Mouse (Mus musculus): ENCODE data around the gene Slc43a2. TPM values are rescaled to one million over a fixed set of nuclear protein-coding genes. Genes with fewer than 3 reads are reported as not detected.
A peak's percentile ranks its signal among the peaks of the same experiment; 100 is the strongest.

Slc43a2 gene
- polyA plus RNA-seq, 1 experiment from 2014 or later, result 2.7 TPM

GRCm38 (mm10) chr11:75534286-75535033 is 3.0 kb downstream of the Slc43a2 start:
- Histone ChIP-seq H3K4me1 (ENCODE audit: control insufficient read depth, insufficient read depth, low read length) (peaks cover 23% of the 10 kb centered on the region), H3K4me2 (no peak overlapping the region), H3K27ac (ENCODE audit: low read depth, low read length) (no peak overlapping the region), H3K4me3 (ENCODE audit: low read depth, low read length) (no peak overlapping the region), H3K9ac (ENCODE audit: low read depth, low read length) (no peak overlapping the region), H3K9me3 (replicated peaks; ENCODE audit: control insufficient read depth, low read length) (no peaks in the 10 kb centered on the region), H3K36me3 (ENCODE audit: control insufficient read depth, insufficient read depth, low read length) (no peaks in the 10 kb centered on the region), H3K27me3 (ENCODE audit: control insufficient read depth, insufficient read depth, low read length) (0 out of 2 replicates have a peak, but pooled peaks cover 4% of the 10 kb centered on the region)
- ATAC-seq (replicated peaks; ENCODE audit: insufficient number of reproducible peaks, low FRiP score, low TSS enrichment), result no peak
- WGBS (ENCODE audit: insufficient replicate concordance), result 39% methylated on average over 4 of the region's 4 CpGs

- no peak overlapping the region for H3K27ac ChIP-seq (ENCODE audit: low read depth, low read length)
- no peak for ATAC-seq (replicated peaks; ENCODE audit: insufficient number of reproducible peaks, low FRiP score, low TSS enrichment)
- 26% methylated on average over 13 of the region's 13 CpGs for WGBS (ENCODE audit: insufficient replicate concordance)
- peaks cover 23% of the 10 kb centered on the region for H3K4me1 ChIP-seq (ENCODE audit: control insufficient read depth, insufficient read depth, low read length)
- 0 out of 2 replicates have a peak, but pooled peaks cover 4% of the 10 kb centered on the region for H3K27me3 ChIP-seq (ENCODE audit: control insufficient read depth, insufficient read depth, low read length)
- H3K9me3 ChIP-seq (replicated peaks; ENCODE audit: control insufficient read depth, low read length), result no peaks in the 10 kb centered on the region
- no peak overlapping the region for H3K4me2 ChIP-seq
- H3K4me3 ChIP-seq (ENCODE audit: low read depth, low read length), result no peak overlapping the region
- no peak overlapping the region for H3K9ac ChIP-seq (ENCODE audit: low read depth, low read length)
- no peaks in the 10 kb centered on the region for H3K36me3 ChIP-seq (ENCODE audit: control insufficient read depth, insufficient read depth, low read length)
Measured at GRCm38 (mm10) chr11:75535106-75535795, 3.8 kb downstream of the Slc43a2 start.

- Histone ChIP-seq H3K27me3 (ENCODE audit: control insufficient read depth, insufficient read depth, low read length) (0 out of 2 replicates have a peak, but pooled peaks cover 4% of the 10 kb centered on the region), H3K27ac (ENCODE audit: low read depth, low read length) (no peak overlapping the region), H3K4me3 (ENCODE audit: low read depth, low read length) (no peak overlapping the region), H3K4me1 (ENCODE audit: control insufficient read depth, insufficient read depth, low read length) (peaks cover 33% of the 10 kb centered on the region), H3K36me3 (ENCODE audit: control insufficient read depth, insufficient read depth, low read length) (no peaks in the 10 kb centered on the region), H3K9ac (ENCODE audit: low read depth, low read length) (no peak overlapping the region), H3K9me3 (replicated peaks; ENCODE audit: control insufficient read depth, low read length) (no peaks in the 10 kb centered on the region), H3K4me2 (no peak overlapping the region)
- 84% methylated on average over 12 of the region's 12 CpGs for WGBS (ENCODE audit: insufficient replicate concordance)
- ATAC-seq (replicated peaks; ENCODE audit: insufficient number of reproducible peaks, low FRiP score, low TSS enrichment), result no peak
Measured at GRCm38 (mm10) chr11:75536255-75537024, 4.9 kb downstream of the Slc43a2 start.

- no peaks in the 10 kb centered on the region for H3K36me3 ChIP-seq (ENCODE audit: control insufficient read depth, insufficient read depth, low read length)
- no peak overlapping the region for H3K4me2 ChIP-seq
- 78% methylated on average over 8 of the region's 8 CpGs for whole genome bisulfite sequencing (ENCODE audit: insufficient replicate concordance)
- no peaks in the 10 kb centered on the region for H3K9me3 ChIP-seq (replicated peaks; ENCODE audit: control insufficient read depth, low read length)
- H3K4me3 ChIP-seq (ENCODE audit: low read depth, low read length), result no peak overlapping the region
- ATAC-seq (replicated peaks; ENCODE audit: insufficient number of reproducible peaks, low FRiP score, low TSS enrichment), result no peak
- H3K4me1 ChIP-seq (ENCODE audit: control insufficient read depth, insufficient read depth, low read length), result peaks cover 34% of the 10 kb centered on the region
- H3K27me3 ChIP-seq (ENCODE audit: control insufficient read depth, insufficient read depth, low read length), result 0 out of 2 replicates have a peak, but pooled peaks cover 4% of the 10 kb centered on the region
- H3K27ac ChIP-seq (ENCODE audit: low read depth, low read length), result no peak overlapping the region
- H3K9ac ChIP-seq (ENCODE audit: low read depth, low read length), result no peak overlapping the region
Measured at GRCm38 (mm10) chr11:75537025-75537414, 5.5 kb downstream of the Slc43a2 start.

GRCm38 (mm10) chr11:75537491-75538183 is 6.1 kb downstream of the Slc43a2 start:
- Histone ChIP-seq H3K4me3 (ENCODE audit: low read depth, low read length) (no peak overlapping the region), H3K36me3 (ENCODE audit: control insufficient read depth, insufficient read depth, low read length) (no peaks in the 10 kb centered on the region), H3K27me3 (ENCODE audit: control insufficient read depth, insufficient read depth, low read length) (0 out of 2 replicates have a peak, but pooled peaks cover 2% of the 10 kb centered on the region), H3K4me1 (ENCODE audit: control insufficient read depth, insufficient read depth, low read length) (peaks cover 28% of the 10 kb centered on the region), H3K9me3 (replicated peaks; ENCODE audit: control insufficient read depth, low read length) (no peaks in the 10 kb centered on the region), H3K4me2 (no peak overlapping the region), H3K27ac (ENCODE audit: low read depth, low read length) (no peak overlapping the region; the same call in 1 of the 2 replicates), H3K9ac (ENCODE audit: low read depth, low read length) (no peak overlapping the region)
- no peak; the same call in 1 of the 2 replicates for ATAC-seq (replicated peaks; ENCODE audit: insufficient number of reproducible peaks, low FRiP score, low TSS enrichment)
- WGBS (ENCODE audit: insufficient replicate concordance), result 46% methylated on average over 11 of the region's 11 CpGs

- H3K9ac ChIP-seq (ENCODE audit: low read depth, low read length), result 0 out of 2 replicates have a peak overlapping the region, but pooled peaks have one; percentile 22
- H3K4me2 ChIP-seq, result no peak overlapping the region
- no peaks in the 10 kb centered on the region for H3K9me3 ChIP-seq (replicated peaks; ENCODE audit: control insufficient read depth, low read length)
- H3K27me3 ChIP-seq (ENCODE audit: control insufficient read depth, insufficient read depth, low read length), result 0 out of 2 replicates have a peak, but pooled peaks cover 2% of the 10 kb centered on the region
- no peak for ATAC-seq (replicated peaks; ENCODE audit: insufficient number of reproducible peaks, low FRiP score, low TSS enrichment)
- H3K4me3 ChIP-seq (ENCODE audit: low read depth, low read length), result no peak overlapping the region
- H3K27ac ChIP-seq (ENCODE audit: low read depth, low read length), result no peak overlapping the region; the same call in 1 of the 2 replicates
- peaks cover 28% of the 10 kb centered on the region for H3K4me1 ChIP-seq (ENCODE audit: control insufficient read depth, insufficient read depth, low read length)
- no peaks in the 10 kb centered on the region for H3K36me3 ChIP-seq (ENCODE audit: control insufficient read depth, insufficient read depth, low read length)
- whole genome bisulfite sequencing (ENCODE audit: insufficient replicate concordance), result 64% methylated on average over 9 of the region's 9 CpGs
Measured at GRCm38 (mm10) chr11:75538184-75538969, 6.9 kb downstream of the Slc43a2 start.

- H3K27me3 ChIP-seq (ENCODE audit: control insufficient read depth, insufficient read depth, low read length), result no peaks in the 10 kb centered on the region
- H3K4me1 ChIP-seq (ENCODE audit: control insufficient read depth, insufficient read depth, low read length), result peaks cover 28% of the 10 kb centered on the region
- H3K4me3 ChIP-seq (ENCODE audit: low read depth, low read length), result no peak overlapping the region
- H3K36me3 ChIP-seq (ENCODE audit: control insufficient read depth, insufficient read depth, low read length), result no peaks in the 10 kb centered on the region
- no peak overlapping the region for H3K4me2 ChIP-seq
- 79% methylated on average over 13 of the region's 13 CpGs for WGBS (ENCODE audit: insufficient replicate concordance)
- no peak overlapping the region for H3K27ac ChIP-seq (ENCODE audit: low read depth, low read length)
- ATAC-seq (replicated peaks; ENCODE audit: insufficient number of reproducible peaks, low FRiP score, low TSS enrichment), result no peak
- H3K9ac ChIP-seq (ENCODE audit: low read depth, low read length), result no peak overlapping the region
- no peaks in the 10 kb centered on the region for H3K9me3 ChIP-seq (replicated peaks; ENCODE audit: control insufficient read depth, low read length)
Measured at GRCm38 (mm10) chr11:75538970-75539299, 7.4 kb downstream of the Slc43a2 start.

Measured in heart, embryonic 11.5 days (tissue).